Mouse (Mus musculus): ENCODE data around the gene Mtmr12.

DNA sequence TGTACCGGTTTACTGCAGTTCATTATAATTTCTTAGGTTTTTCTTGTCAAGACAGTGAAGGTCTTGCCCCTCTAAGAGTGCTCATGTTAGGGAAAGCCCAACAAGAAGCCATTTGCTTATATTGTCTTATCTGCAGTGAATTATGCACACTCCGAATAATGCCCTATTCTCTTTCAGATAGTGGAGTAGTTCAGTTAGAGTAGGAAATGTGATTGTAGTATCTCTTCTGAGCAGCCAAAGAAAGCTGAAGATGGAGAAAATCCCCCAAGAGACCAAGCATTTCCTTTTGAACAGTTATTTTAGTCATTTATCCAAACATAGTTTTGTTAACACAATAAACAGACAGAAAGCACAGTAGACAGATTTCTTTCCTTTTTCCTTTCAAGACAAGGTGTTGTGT is 32.1 kb downstream of the Mtmr12 start:
- TF ChIP-seq CTCF (IDR thresholded peaks at IDR 0.05; ENCODE audit: low read depth, low read length) (no peak), POLR2A (IDR thresholded peaks at IDR 0.05; ENCODE audit: extremely low read depth, insufficient read depth, low read length) (no peak)

Data from liver, adult 2 months (tissue).